Mouse (Mus musculus): ENCODE data around the gene Cpeb3. TPM values are rescaled to one million over a fixed set of nuclear protein-coding genes. Genes with fewer than 3 reads are reported as not detected.

The Cpeb3 gene
- polyA plus RNA-seq, 1 experiment from 2014 or later, result 0.91 TPM

GRCm38 (mm10) chr19:37176879-37177462 is 31.4 kb downstream of the Cpeb3 start:
- Histone ChIP-seq H3K9ac (replicated peaks; ENCODE audit: low read length) (no peak overlapping the region), H3K9me3 (replicated peaks; ENCODE audit: control insufficient read depth, low read length) (no peaks in the 10 kb centered on the region), H3K4me2 (ENCODE audit: low read depth, low read length) (no peak overlapping the region), H3K4me3 (ENCODE audit: low read depth, low read length) (no peak overlapping the region), H3K4me1 (ENCODE audit: control insufficient read depth, insufficient read depth, low read length) (no peaks in the 10 kb centered on the region), H3K27me3 (ENCODE audit: control insufficient read depth, insufficient read depth, low read length) (peaks cover 20% of the 10 kb centered on the region), H3K27ac (replicated peaks; ENCODE audit: low read depth, low read length) (no peak overlapping the region), H3K36me3 (replicated peaks; ENCODE audit: control insufficient read depth, insufficient read depth, low read depth, low read length) (no peaks in the 10 kb centered on the region)
- 41% methylated on average over 4 of the region's 4 CpGs for WGBS
- ATAC-seq (replicated peaks; ENCODE audit: insufficient number of reproducible peaks, low FRiP score, low TSS enrichment, low read depth) (no peak), DNase-seq (ENCODE audit: low spot score) (no peak)

- peaks cover 20% of the 10 kb centered on the region for H3K27me3 ChIP-seq (ENCODE audit: control insufficient read depth, insufficient read depth, low read length)
- DNase-seq (ENCODE audit: low spot score) (no peak), ATAC-seq (replicated peaks; ENCODE audit: insufficient number of reproducible peaks, low FRiP score, low TSS enrichment, low read depth) (no peak)
- no peaks in the 10 kb centered on the region for H3K4me1 ChIP-seq (ENCODE audit: control insufficient read depth, insufficient read depth, low read length)
- H3K4me2 ChIP-seq (ENCODE audit: low read depth, low read length), result no peak overlapping the region
- no peak overlapping the region for H3K9ac ChIP-seq (replicated peaks; ENCODE audit: low read length)
- no peaks in the 10 kb centered on the region for H3K36me3 ChIP-seq (replicated peaks; ENCODE audit: control insufficient read depth, insufficient read depth, low read depth, low read length)
- H3K9me3 ChIP-seq (replicated peaks; ENCODE audit: control insufficient read depth, low read length), result no peaks in the 10 kb centered on the region
- no peak overlapping the region for H3K27ac ChIP-seq (replicated peaks; ENCODE audit: low read depth, low read length)
- 10% methylated on average over 6 of the region's 6 CpGs for WGBS
- no peak overlapping the region for H3K4me3 ChIP-seq (ENCODE audit: low read depth, low read length)
Observed at GRCm38 (mm10) chr19:37175919-37176318, 32.5 kb downstream of the Cpeb3 start.

GRCm38 (mm10) chr19:37175436-37175805 is 33.0 kb downstream of the Cpeb3 start:
- H3K36me3 ChIP-seq (replicated peaks; ENCODE audit: control insufficient read depth, insufficient read depth, low read depth, low read length), result no peaks in the 10 kb centered on the region
- DNase-seq (ENCODE audit: low spot score) (no peak), ATAC-seq (replicated peaks; ENCODE audit: insufficient number of reproducible peaks, low FRiP score, low TSS enrichment, low read depth) (no peak)
- H3K27ac ChIP-seq (replicated peaks; ENCODE audit: low read depth, low read length), result no peak overlapping the region
- WGBS, result 1% methylated on average over 12 of the region's 12 CpGs
- no peaks in the 10 kb centered on the region for H3K9me3 ChIP-seq (replicated peaks; ENCODE audit: control insufficient read depth, low read length)
- H3K4me2 ChIP-seq (ENCODE audit: low read depth, low read length), result peak overlapping the region; percentile 100
- H3K4me3 ChIP-seq (ENCODE audit: low read depth, low read length), result peak overlapping the region; percentile 55
- no peaks in the 10 kb centered on the region for H3K4me1 ChIP-seq (ENCODE audit: control insufficient read depth, insufficient read depth, low read length)
- no peak overlapping the region for H3K9ac ChIP-seq (replicated peaks; ENCODE audit: low read length)
- peaks cover 20% of the 10 kb centered on the region for H3K27me3 ChIP-seq (ENCODE audit: control insufficient read depth, insufficient read depth, low read length)

GRCm38 (mm10) chr19:37174716-37175435 is 33.5 kb downstream of the Cpeb3 start:
- Histone ChIP-seq H3K9me3 (replicated peaks; ENCODE audit: control insufficient read depth, low read length) (no peaks in the 10 kb centered on the region), H3K4me3 (ENCODE audit: low read depth, low read length) (peak overlapping the region; percentile 55), H3K27ac (replicated peaks; ENCODE audit: low read depth, low read length) (no peak overlapping the region), H3K9ac (replicated peaks; ENCODE audit: low read length) (peak overlapping the region; percentile 57), H3K4me2 (ENCODE audit: low read depth, low read length) (peak overlapping the region; percentile 100), H3K27me3 (ENCODE audit: control insufficient read depth, insufficient read depth, low read length) (peaks cover 20% of the 10 kb centered on the region), H3K4me1 (ENCODE audit: control insufficient read depth, insufficient read depth, low read length) (no peaks in the 10 kb centered on the region), H3K36me3 (replicated peaks; ENCODE audit: control insufficient read depth, insufficient read depth, low read depth, low read length) (no peaks in the 10 kb centered on the region)
- DNase-seq (ENCODE audit: low spot score), result peak; percentile 66
- ATAC-seq (replicated peaks; ENCODE audit: insufficient number of reproducible peaks, low FRiP score, low TSS enrichment, low read depth), result peak; percentile 87
- WGBS, result under 1% methylated on average over 36 of the region's 36 CpGs

- WGBS, result under 1% methylated on average over 70 of the region's 70 CpGs
- peak; percentile 58 for DNase-seq (ENCODE audit: low spot score)
- no peaks in the 10 kb centered on the region for H3K36me3 ChIP-seq (replicated peaks; ENCODE audit: control insufficient read depth, insufficient read depth, low read depth, low read length)
- peak overlapping the region; percentile 57 for H3K9ac ChIP-seq (replicated peaks; ENCODE audit: low read length)
- H3K4me1 ChIP-seq (ENCODE audit: control insufficient read depth, insufficient read depth, low read length), result no peaks in the 10 kb centered on the region
- peak; percentile 75 for ATAC-seq (replicated peaks; ENCODE audit: insufficient number of reproducible peaks, low FRiP score, low TSS enrichment, low read depth)
- H3K9me3 ChIP-seq (replicated peaks; ENCODE audit: control insufficient read depth, low read length), result no peaks in the 10 kb centered on the region
- H3K4me3 ChIP-seq (ENCODE audit: low read depth, low read length), result peak overlapping the region; percentile 55
- H3K27me3 ChIP-seq (ENCODE audit: control insufficient read depth, insufficient read depth, low read length), result peaks cover 20% of the 10 kb centered on the region
- H3K4me2 ChIP-seq (ENCODE audit: low read depth, low read length), result peak overlapping the region; percentile 100
- no peak overlapping the region for H3K27ac ChIP-seq (replicated peaks; ENCODE audit: low read depth, low read length)
Observed at GRCm38 (mm10) chr19:37174116-37174715, 34.2 kb downstream of the Cpeb3 start.

GRCm38 (mm10) chr19:37173331-37174115 is 34.9 kb downstream of the Cpeb3 start:
- H3K27me3 ChIP-seq (ENCODE audit: control insufficient read depth, insufficient read depth, low read length), result peaks cover 20% of the 10 kb centered on the region

GRCm38 (mm10) chr19:37172566-37173130 is 35.8 kb downstream of the Cpeb3 start:
- H3K4me1 ChIP-seq (ENCODE audit: control insufficient read depth, insufficient read depth, low read length), result no peaks in the 10 kb centered on the region
- 65% methylated on average over 11 of the region's 11 CpGs for WGBS
- H3K36me3 ChIP-seq (replicated peaks; ENCODE audit: control insufficient read depth, insufficient read depth, low read depth, low read length), result no peaks in the 10 kb centered on the region
- no peaks in the 10 kb centered on the region for H3K9me3 ChIP-seq (replicated peaks; ENCODE audit: control insufficient read depth, low read length)
- DNase-seq (ENCODE audit: low spot score) (no peak), ATAC-seq (replicated peaks; ENCODE audit: insufficient number of reproducible peaks, low FRiP score, low TSS enrichment, low read depth) (no peak)
- peaks cover 20% of the 10 kb centered on the region for H3K27me3 ChIP-seq (ENCODE audit: control insufficient read depth, insufficient read depth, low read length)
- no peak overlapping the region for H3K9ac ChIP-seq (replicated peaks; ENCODE audit: low read length)
- no peak overlapping the region for H3K27ac ChIP-seq (replicated peaks; ENCODE audit: low read depth, low read length)
- no peak overlapping the region for H3K4me2 ChIP-seq (ENCODE audit: low read depth, low read length)
- no peak overlapping the region for H3K4me3 ChIP-seq (ENCODE audit: low read depth, low read length)

More at GRCm38 (mm10) chr19:37173331-37174115, 34.9 kb downstream of the Cpeb3 start:
- no peaks in the 10 kb centered on the region for H3K36me3 ChIP-seq (replicated peaks; ENCODE audit: control insufficient read depth, insufficient read depth, low read depth, low read length)
- H3K9ac ChIP-seq (replicated peaks; ENCODE audit: low read length), result peak overlapping the region; percentile 57
- peak; percentile 40 for DNase-seq (ENCODE audit: low spot score)
- ATAC-seq (replicated peaks; ENCODE audit: insufficient number of reproducible peaks, low FRiP score, low TSS enrichment, low read depth), result no peak; the same call in 1 of the 2 replicates
- no peaks in the 10 kb centered on the region for H3K9me3 ChIP-seq (replicated peaks; ENCODE audit: control insufficient read depth, low read length)
- WGBS, result 23% methylated on average over 20 of the region's 20 CpGs
- H3K4me3 ChIP-seq (ENCODE audit: low read depth, low read length), result peak overlapping the region; percentile 55
- H3K4me1 ChIP-seq (ENCODE audit: control insufficient read depth, insufficient read depth, low read length), result no peaks in the 10 kb centered on the region
- H3K27ac ChIP-seq (replicated peaks; ENCODE audit: low read depth, low read length), result no peak overlapping the region
- H3K4me2 ChIP-seq (ENCODE audit: low read depth, low read length), result peak overlapping the region; percentile 100
